Mouse (Mus musculus) left cerebral cortex, adult 6 months (tissue): Measurements from ENCODE around the gene Skiv2l. TPM values are rescaled to one million over a fixed set of nuclear protein-coding genes. Genes with fewer than 3 reads are reported as not detected.

Source experiments
- long read RNA-seq, 2 experiments: library from polyadenylated mRNA; unstranded; transcript quantifications; one replicate each; pipeline ENCODE4 v2.0.0; 2019 to 2020
- polyA plus RNA-seq: library from polyadenylated mRNA; unstranded; fragments of <200 nt; fragmentation: Nextera tagmentation; gene quantifications from 2 replicates; pipeline ENCODE4 v1.2.3, GENCODE M21; 2021

Gene Skiv2l
- 20.2 and 21.7 TPM in 2 replicates for polyA plus RNA-seq
- long read RNA-seq, experiment 1, transcript Skiv2l-201 (28 exons, 3,951 nt), result major isoform, 135 of 234 reads
- long read RNA-seq, experiment 1, partial matches to known transcripts, result 53 of 234 reads
- long read RNA-seq, experiment 1, other reads (novel, unspliced or antisense), result 43 of 234 reads
- long read RNA-seq, experiment 2, transcript Skiv2l-201 (28 exons, 3,951 nt), result major isoform, 7 of 31 reads
- long read RNA-seq, experiment 2, partial matches to known transcripts, result 19 of 31 reads
- long read RNA-seq, experiment 2, other reads (novel, unspliced or antisense), result 5 of 31 reads

DNA sequence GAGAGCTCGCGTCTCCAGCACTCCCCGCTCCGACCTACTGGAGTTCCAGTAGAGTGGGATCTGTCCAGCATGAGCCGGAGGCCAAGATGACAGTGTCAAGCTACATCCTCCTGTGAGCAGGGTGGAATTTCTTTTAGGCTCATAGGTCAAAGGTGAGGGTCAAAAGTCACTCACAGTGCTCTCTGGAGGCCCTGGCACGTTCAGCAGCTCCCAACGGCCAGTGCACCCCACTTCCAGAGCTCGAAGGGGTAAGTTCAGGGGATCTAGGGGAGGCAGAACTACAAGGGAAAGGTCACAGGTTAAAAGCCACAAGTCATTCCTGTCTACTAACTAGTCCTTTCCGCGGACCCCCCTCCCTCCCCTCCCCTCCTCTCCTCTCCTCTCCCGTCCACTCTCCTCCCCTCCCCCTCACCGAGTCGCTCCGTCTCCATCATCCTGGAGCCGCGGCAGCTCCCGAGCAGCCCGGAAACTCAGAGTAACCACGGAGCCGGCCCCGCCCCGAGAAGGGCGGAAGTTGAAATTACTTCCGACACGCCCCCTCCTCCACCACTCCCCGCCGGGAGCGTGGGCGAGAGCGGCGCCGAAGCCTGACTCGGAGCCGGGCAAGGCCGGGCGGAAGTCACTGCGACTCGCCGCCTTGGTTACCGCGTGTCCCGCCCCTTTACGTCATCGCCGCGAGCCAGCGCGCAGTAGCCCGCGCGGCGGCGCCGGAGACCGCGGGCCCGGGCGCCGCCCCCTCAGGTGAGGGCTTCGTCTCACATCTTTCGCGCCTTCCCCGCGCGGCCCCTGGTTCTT is at the start of gene Skiv2l, which contains the start of gene Nelfe:
Gene Skiv2l, minus strand, starts transcription at position 489 of the 795 bp plus-strand sequence.
Gene Nelfe, plus strand, starts transcription at position 670 of the 795 bp plus-strand sequence.

DNA sequence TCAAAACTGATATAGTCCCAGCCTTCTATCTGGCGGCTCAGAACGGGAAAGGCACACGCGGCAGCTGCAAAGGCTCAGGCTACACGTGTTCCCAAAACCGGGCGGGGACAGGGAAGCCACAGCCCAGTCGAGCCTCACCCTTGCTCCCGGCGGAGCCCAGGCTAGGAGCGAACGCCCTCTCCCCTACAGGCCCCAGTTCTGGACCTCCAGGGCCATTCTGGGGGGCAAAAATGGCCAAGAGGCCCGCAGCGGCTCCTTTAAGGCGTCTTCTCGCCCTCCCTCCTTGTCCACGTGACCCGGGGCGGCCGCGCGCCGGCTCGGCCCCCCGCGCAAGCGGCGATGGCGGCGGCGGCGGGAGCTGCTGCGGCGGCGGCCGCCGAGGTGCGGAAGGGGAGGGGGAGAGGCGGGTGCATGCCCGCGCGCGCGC is 48.2 kb upstream of the Skiv2l start, which contains the start of the genes C2 and Ehmt2:
Gene C2, minus strand, starts transcription at position 106 of the 427 bp plus-strand sequence.
Gene Ehmt2, plus strand, starts transcription at position 310 of the 427 bp plus-strand sequence.

DNA sequence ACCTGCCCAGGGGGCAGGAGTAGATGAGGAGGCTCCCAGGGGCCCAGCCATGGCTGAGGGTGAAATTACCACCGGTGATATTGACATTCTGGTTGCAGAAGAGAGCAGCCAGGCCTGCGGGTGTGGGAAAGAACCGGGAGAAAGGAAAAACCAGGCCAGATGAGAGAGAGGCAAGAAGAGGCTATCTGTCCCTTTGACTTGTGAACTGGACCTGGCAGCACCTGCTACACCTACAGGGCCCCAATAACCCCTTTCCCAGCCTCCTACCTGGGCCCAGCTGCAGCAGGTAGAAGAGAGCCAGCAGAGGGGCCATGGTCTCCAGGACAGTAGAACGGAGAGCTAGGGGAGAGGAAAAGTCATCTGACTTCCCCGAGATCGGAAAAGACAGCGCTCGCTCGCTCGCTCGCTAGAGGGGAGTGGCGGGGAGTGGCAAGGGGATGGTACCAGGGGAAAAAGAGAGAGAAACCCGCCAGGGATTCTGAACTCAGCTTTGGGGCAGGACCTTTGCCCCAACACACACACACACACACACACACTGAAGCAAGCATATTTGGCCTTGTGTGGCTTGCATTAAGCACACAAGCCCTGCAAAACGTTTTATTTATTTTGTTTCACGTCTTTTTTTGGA is 31.8 kb upstream of the Skiv2l start, which contains the start of gene Gm20547:
Gene Gm20547, minus strand, starts transcription at position 360 of the 628 bp plus-strand sequence.

DNA sequence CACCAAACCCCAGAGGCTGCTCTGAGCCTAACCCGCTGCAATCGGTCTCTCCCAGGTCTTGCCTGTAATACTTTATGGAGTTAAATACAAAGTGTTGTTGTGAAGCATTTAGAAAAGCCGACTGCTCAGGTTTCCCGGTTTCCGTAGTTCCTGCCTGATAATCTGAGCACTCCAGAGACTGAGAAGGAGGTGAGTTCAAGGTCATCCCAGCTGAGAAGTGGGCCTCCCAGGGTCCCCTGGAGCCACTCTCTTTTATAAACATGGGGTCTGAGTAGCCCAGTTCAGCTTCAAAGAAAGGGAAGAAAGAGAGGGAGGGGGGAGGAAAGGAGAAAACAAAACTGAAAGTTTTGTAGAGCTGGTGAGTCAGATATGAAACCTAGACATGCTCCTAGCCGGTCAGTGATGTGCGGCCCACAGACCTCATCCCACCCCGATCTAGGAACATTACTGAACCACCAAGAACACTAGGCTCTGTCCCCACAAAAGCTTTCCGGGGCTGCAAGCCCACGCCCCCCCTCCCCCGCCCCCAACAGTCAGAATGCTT is 29.4 kb upstream of the Skiv2l start, which contains the start of gene Zbtb12:
Gene Zbtb12, plus strand, starts transcription at position 148 of the 544 bp plus-strand sequence.

DNA sequence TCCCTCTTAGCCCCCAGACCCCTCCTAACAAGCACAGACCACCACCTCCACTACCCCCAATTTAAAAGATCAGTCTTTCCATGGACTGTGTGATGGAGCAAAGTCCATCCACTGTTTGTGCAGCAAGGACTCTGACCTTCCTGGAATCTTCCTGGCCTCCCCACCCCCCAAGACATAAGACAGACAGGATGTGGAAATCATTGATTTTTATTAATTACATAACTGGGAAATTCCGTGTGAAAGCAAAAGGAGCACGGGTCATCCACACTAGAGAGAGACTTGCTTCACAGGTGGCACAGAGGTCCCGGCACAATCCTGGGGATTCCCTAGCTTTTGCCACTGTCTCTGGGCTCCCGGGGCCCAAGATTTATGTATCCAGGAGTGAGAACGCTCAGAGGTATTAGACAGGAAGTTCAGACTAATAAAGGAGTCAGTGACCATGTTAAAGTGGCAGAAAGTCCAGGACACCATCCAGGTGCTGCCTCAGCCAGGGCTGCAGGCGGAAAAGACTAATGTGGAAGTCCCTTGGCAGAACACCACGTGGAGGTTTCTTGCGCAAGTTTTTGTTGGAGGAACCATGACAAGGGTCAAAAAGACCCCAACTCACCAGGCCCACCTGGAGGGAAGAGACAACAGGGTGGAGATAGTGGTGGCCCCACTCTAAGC is 12.5 kb upstream of the Skiv2l start, which contains the start of gene Cfb:
Gene Cfb, minus strand, starts transcription at position 103 of the 666 bp plus-strand sequence.

DNA sequence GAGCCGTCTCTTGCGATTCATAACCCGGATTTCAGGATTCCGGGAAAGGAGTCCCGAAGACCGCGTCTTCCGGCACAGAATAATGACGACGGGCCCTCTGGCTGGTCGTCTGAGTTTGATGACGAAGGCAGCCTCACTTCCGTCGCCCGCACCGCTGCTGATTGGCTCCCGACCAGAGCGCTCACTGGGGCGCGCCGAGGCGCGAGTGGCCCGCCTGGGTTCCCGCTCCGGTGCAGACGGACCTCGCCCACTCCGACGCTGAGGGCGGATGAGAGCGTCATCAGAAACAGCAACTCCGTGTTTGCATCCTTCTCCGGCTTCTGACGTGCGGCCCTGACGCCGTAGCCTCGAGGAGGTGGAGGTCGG is 13.2 kb downstream of the Skiv2l start, which contains the start of the genes Stk19 and Dxo:
Gene Stk19, minus strand, starts transcription at position 90 of the 366 bp plus-strand sequence.
Gene Dxo, plus strand, starts transcription at position 164 of the 366 bp plus-strand sequence.

DNA sequence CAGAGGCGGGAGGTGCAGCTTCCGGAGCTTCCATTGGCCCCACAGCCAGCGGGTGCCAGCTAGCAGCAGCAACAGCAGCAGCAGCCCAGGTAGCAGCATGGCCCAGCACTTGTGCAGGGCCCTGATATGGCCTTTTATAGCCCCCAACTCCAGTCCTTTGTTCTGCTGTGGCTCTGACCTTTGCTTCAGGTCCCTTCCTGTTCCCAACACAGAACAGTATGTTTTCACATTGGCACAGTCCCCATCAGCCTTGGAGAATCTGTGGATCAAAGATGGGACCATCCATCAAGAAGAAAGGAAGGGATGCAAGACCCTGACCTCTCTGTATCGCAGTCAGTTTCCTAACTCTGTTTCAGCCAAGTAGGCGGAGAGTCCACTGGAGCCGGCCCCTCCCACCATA is 45.7 kb downstream of the Skiv2l start, which contains the start of gene Cyp21a1:
Gene Cyp21a1, minus strand, starts transcription at position 261 of the 400 bp plus-strand sequence.

Other genes starting within 250 kb of the Skiv2l start
- 171 and 196 TPM in 2 replicates for gene Rnf5, start 246.5 kb downstream of the Skiv2l start, polyA plus RNA-seq
- gene Agpat1, start 245.9 kb downstream of the Skiv2l start, polyA plus RNA-seq, result 68.0 and 88.2 TPM in 2 replicates
- gene Egfl8, start 234.2 kb downstream of the Skiv2l start, polyA plus RNA-seq, result 4.0 and 4.1 TPM in 2 replicates
- 6.5 and 13.9 TPM in 2 replicates for gene Ppt2, start 221.7 kb downstream of the Skiv2l start, polyA plus RNA-seq
- gene Prrt1, start 220.7 kb downstream of the Skiv2l start, polyA plus RNA-seq, result 12.4 and 24.5 TPM in 2 replicates
- gene Fkbpl, start 205.4 kb downstream of the Skiv2l start, polyA plus RNA-seq, result 15.4 and 17.0 TPM in 2 replicates
- 25.6 and 45.1 TPM in 2 replicates for gene Atf6b, start 203.1 kb downstream of the Skiv2l start, polyA plus RNA-seq
- 0.04 and 0.10 TPM in 2 replicates for gene Tnxb, start 179.7 kb downstream of the Skiv2l start, polyA plus RNA-seq
- gene C4b, start 106.3 kb downstream of the Skiv2l start, polyA plus RNA-seq, result 3.9 and 8.9 TPM in 2 replicates
- not detected in 2 replicates for gene Cyp21a1, start 45.6 kb downstream of the Skiv2l start, polyA plus RNA-seq
- 60.8 and 64.9 TPM in 2 replicates for gene Stk19, start 13.3 kb downstream of the Skiv2l start, polyA plus RNA-seq
- 25.6 and 26.2 TPM in 2 replicates for gene Dxo, start 13.2 kb downstream of the Skiv2l start, polyA plus RNA-seq
- 34.1 and 37.6 TPM in 2 replicates for gene Nelfe, start 181 bp upstream of the Skiv2l start, polyA plus RNA-seq
- 0.39 and 0.50 TPM in 2 replicates for gene Cfb, start 12.3 kb upstream of the Skiv2l start, polyA plus RNA-seq
- 0.17 and 0.25 TPM in 2 replicates for gene Zbtb12, start 29.3 kb upstream of the Skiv2l start, polyA plus RNA-seq
- not detected in 2 replicates for gene Gm20547, start 31.8 kb upstream of the Skiv2l start, polyA plus RNA-seq
- 2.7 and 3.3 TPM in 2 replicates for gene C2, start 48.1 kb upstream of the Skiv2l start, polyA plus RNA-seq
- 20.4 and 20.9 TPM in 2 replicates for gene Ehmt2, start 48.3 kb upstream of the Skiv2l start, polyA plus RNA-seq
- gene Slc44a4, start 64.3 kb upstream of the Skiv2l start, polyA plus RNA-seq, result 0.48 TPM in 2 replicates
- 30.2 and 37.0 TPM in 2 replicates for gene Neu1, start 81.0 kb upstream of the Skiv2l start, polyA plus RNA-seq
- 0.48 and 1.1 TPM in 2 replicates for gene Hspa1b, start 109.0 kb upstream of the Skiv2l start, polyA plus RNA-seq
- gene Gm20481, start 119.7 kb upstream of the Skiv2l start, polyA plus RNA-seq, result not detected in 2 replicates
- gene Hspa1a, start 121.9 kb upstream of the Skiv2l start, polyA plus RNA-seq, result 5.3 and 7.0 TPM in 2 replicates
- gene Hspa1l, start 122.5 kb upstream of the Skiv2l start, polyA plus RNA-seq, result 0.90 and 1.5 TPM in 2 replicates
- 33.6 and 33.9 TPM in 2 replicates for gene Lsm2, start 131.7 kb upstream of the Skiv2l start, polyA plus RNA-seq
- gene Vars, start 150.8 kb upstream of the Skiv2l start, polyA plus RNA-seq, result 15.7 and 17.2 TPM in 2 replicates
- gene Vwa7, start 166.4 kb upstream of the Skiv2l start, polyA plus RNA-seq, result 0.13 and 0.25 TPM in 2 replicates
- 0.89 and 0.92 TPM in 2 replicates for gene Sapcd1, start 177.8 kb upstream of the Skiv2l start, polyA plus RNA-seq
- gene Msh5, start 196.5 kb upstream of the Skiv2l start, polyA plus RNA-seq, result 0.37 and 0.45 TPM in 2 replicates
- 22.7 and 26.4 TPM in 2 replicates for gene Clic1, start 199.8 kb upstream of the Skiv2l start, polyA plus RNA-seq
- 20.0 and 22.8 TPM in 2 replicates for gene Ddah2, start 208.8 kb upstream of the Skiv2l start, polyA plus RNA-seq
- gene Ly6g6c, start 215.2 kb upstream of the Skiv2l start, polyA plus RNA-seq, result not detected in 2 replicates
- gene Mpig6b, start 216.0 kb upstream of the Skiv2l start, polyA plus RNA-seq, result not detected in 2 replicates
- 2.4 and 3.7 TPM in 2 replicates for gene Ly6g6e, start 226.7 kb upstream of the Skiv2l start, polyA plus RNA-seq
- 1.6 and 2.3 TPM in 2 replicates for gene Ly6g6d, start 227.9 kb upstream of the Skiv2l start, polyA plus RNA-seq
- 1.6 and 2.2 TPM in 2 replicates for gene Ly6g6f, start 235.4 kb upstream of the Skiv2l start, polyA plus RNA-seq
- gene Abhd16a, start 239.1 kb upstream of the Skiv2l start, polyA plus RNA-seq, result 102 and 121 TPM in 2 replicates